Mouse (Mus musculus) right cerebral cortex, adult 2 months (tissue): ENCODE data around the gene Syt12.

Experiments
- DNase-seq, 2 experiments: peaks; one replicate each; pipeline ENCODE4 v3.0.0; 2021 to 2022; ENCODE audit warnings: low spot score in 2 of 2

Gene Syt12

GRCm38 (mm10) chr19:4477345-4478189, at the start of gene Syt12:
Gene Syt12, minus strand, starts transcription at chr19:4477447.
- DNase-seq: peak; percentile 68

DNA sequence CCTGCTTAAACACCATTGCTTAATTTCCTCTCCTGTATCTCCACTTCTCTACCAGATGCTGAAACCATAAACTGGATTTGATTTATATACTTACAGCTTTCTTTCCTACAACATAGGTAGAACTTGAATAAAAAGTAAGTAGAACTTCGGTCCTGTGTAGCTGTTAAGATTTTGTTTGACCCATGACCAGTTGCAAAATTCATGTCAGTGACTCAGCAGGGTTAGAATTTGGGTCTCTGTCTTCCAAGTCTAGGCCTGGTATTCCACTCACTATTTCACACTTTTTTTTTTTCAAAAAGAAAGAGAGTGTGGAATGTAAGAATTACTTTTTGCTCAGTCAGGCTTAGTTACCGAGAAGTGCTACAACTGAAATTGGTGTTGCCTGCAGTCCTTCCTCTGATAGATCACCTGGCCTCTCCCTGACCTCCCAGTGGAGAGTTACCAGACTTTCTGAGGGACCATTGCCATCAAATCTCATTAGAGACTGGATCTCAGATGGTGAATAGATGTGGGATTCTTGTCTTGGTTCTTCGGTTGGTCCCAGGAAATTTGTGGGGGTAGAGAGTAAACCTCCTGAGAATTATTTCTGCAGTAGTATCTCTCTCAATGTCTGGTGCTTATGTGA, 44.3 kb upstream of the Syt12 start:
- DNase-seq: no peak

GRCm38 (mm10) chr19:4517483-4517882, 40.2 kb upstream of the Syt12 start:
- no peak for DNase-seq

DNA sequence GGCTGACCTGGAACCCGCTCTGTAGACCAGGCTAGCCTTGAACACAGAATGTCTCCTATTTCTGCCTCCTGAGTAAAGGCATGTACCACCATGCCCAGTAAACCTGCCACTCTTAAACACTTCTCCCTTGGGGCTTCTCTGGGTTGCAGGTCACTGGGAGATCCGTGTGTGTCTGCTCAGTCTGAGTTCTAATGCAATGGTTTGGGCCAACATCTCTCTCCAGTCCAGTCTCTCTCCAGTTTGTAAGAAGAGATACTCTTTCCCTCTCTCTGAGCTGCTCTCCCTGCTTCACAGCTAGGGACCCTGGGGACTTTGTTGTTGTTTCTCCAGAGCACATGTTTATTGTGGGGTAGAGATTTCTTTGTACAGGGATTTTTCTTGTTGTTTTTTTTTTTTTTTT, 39.0 kb upstream of the Syt12 start:
- DNase-seq: no peak

- no peak for DNase-seq
These were observed 38.5 kb upstream of the Syt12 start for GRCm38 (mm10) chr19:4515746-4516145.

GRCm38 (mm10) chr19:4513236-4513858, 36.1 kb upstream of the Syt12 start:
- DNase-seq: no peak

DNA sequence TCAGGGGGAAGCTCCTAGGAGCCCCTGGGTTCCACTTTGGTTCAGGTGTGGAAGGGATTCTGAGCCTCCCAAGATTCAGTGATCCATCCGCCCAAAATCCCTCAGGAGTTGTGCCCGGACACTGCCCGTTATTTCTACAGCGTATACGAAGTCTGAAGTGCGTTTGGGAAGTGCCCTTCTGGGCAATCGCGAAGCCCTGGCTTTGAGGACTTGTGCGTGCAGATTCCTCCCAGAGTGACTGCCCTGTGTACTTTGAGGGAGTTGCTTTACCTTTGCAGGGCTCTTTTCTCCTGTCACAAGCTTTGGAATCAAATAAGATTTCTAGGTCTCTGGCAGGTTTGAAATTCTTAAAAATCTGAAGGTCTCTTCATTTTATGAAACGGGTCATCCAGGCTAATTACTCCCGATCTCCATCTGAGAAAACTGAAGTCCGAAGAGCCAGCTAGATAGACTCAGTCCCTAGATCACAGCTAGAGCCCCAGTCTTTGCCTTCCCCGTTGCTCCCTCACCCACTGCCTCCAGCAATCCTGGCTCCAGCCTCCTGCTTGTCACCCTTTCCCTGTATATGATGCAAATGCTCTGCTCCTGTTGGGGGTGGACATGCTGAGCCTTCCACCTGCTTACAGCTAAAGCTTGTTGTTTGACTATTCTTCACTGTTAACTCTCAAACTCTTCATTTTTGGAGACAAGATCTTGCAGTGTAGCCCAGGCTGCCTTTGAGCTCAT, 34.0 kb upstream of the Syt12 start:
- no peak for DNase-seq

GRCm38 (mm10) chr19:4509986-4510963, 33.0 kb upstream of the Syt12 start, which contains the start of gene Pcx:
Gene Pcx, plus strand, starts transcription at chr19:4510472.
- DNase-seq: peak; percentile 99

DNA sequence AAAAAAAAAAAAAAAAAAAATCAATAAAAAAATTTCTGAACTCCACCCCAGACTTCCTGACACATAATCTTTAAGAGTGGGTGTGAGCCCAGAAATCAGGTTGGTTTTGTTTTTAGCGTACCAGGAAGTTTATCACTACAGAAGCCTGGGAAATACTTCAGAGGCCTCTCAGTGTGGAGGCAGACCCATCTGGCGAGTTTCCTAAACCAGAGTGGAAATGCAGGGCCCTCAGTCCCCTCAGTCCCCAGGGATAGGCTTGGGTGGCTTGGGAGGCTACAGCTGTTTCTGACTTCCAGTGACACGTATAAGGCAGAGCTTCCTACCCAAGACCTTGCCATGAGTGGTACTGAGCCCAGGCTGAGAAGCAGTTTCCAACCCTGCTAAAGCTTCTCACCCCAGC, 30.5 kb upstream of the Syt12 start:
- no peak for DNase-seq

DNA sequence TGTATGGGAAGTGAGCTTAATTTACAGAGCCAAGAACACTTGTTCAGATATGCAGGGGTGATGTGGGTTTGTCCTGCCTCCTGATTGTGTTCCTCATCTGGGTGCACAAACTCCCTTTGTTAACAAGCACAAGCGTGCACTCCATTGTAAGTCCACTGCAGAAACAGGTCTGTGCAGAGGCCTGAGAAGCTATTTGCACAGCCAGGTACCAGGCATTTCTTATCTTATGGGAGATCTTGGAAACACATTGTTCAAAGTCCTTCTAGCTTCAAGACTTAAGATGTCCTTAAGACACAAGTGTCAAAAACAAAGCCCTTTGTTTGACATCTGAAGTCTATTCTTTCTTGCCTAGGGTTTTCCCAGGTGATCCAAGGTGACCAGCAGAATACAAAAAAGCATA, 27.6 kb upstream of the Syt12 start:
- DNase-seq: no peak

DNA sequence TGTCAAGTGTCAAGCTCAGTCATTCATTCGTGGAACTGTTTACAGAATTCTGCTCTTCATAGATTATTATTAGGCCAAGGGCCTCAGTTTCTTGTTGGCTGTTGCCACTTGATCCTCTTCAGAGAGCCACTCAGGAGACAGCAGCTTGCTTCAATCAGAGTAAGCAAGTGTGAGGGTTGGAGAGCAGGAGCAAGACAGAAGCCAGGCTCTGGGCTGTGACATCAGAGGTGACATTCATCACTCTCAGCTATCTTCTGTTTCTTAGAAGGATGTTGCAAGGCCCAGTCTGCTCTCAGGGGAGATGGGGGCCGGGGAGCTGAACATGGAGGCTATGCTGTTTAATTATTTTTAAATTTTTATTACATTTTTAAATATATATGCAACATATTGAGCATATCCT, 25.5 kb upstream of the Syt12 start:
- DNase-seq: no peak

DNA sequence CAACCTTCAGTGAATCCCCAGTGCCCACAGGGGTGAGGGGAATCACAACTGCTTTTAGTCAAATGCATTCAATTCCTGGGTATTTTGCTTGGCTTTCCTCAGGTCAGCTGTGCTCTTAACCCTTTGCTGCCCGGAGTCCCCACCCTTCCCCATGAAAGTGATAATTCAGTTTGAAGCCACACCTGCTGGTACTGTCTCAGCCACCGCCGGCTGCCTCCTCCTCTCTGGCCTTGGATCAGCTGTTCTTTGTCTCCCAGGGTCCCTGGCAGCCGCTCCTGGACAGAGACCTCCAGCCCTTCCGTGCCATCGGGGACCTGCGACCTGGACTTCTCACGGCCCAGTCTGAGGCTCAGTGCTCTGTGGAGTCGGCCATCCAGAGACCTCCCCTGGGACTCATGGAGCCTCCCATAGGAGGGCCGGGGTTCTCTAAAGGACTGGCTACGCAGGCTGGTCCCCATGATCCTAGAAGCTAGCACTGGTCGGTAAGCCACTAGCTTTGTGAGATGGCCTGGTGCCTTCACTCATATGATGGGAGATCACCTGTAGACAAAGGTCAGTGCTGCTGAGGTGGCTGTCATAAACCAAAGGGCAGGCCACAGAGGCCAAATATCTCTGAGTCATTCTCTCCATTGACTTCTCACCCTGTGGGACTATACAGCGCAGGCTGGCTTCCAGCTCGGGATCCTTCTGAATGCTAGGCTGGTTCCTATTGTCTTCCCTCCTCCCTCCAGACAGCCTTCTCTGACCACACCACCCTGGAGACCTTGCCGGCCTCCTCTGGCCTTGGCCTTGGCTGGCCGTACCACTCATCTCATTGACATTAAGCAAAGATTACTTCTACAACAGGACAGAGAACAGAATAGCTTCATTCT, 21.1 kb upstream of the Syt12 start, which contains the start of gene 2010003K11Rik:
TSS of gene 2010003K11Rik (minus strand) at position 522 of the 872 bp plus-strand sequence.
- no peak for DNase-seq

DNA sequence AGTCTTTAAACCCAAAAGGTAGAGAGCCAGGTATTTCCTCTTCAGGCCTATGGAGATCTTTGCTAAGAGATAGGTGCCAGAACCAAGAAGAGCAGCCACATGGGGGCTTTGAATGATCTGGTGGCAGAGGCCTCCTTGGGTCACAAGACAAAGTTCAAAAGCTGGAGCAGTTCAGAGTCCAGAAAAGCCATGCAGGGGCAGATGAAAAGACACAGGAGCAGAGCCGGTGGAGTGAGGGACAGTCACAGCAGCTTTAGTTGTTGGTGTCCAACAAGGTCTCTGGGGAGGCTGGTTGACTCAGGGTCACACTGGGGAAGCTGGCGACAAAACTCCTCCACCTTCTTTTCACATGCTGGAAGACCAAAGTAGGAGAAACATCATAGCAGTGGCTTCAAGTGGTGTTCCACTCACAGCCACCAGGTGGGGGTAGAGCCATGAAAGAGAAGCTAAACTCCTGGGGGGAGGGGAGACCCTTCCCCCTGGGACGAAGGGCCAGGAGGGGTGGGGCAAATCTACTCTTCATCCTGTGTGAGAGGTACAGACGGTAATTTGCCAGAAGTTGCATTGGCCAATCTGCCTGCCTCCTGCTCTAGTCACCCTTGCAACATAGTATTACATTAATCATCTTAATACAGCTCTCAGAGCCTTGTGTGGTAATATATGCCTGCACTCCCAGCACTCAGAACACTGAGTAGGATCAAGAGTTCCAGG, 20.2 kb upstream of the Syt12 start:
- peak; percentile 76 to 79 for DNase-seq

GRCm38 (mm10) chr19:4496535-4497262, 19.5 kb upstream of the Syt12 start:
- DNase-seq: no peak

DNA sequence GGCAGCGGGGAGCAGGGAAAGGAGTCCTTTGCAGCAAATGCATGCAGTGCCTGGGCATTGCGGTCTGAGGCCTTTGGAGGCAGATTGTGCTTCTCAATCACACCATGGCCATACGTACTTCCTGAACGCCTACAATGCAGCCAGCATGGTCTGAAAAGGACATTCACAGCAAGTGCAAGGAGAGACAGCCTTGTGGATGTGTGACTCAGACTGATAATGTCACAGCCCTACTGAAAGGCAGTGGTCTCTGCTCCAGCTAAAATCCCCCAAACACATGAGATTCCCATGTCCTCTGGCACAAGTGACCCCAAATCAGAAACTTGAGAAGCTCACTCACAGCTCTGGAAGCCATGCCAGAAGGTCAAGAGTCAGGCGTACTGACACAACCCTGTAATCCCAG, 18.6 kb upstream of the Syt12 start:
- no peak for DNase-seq

DNA sequence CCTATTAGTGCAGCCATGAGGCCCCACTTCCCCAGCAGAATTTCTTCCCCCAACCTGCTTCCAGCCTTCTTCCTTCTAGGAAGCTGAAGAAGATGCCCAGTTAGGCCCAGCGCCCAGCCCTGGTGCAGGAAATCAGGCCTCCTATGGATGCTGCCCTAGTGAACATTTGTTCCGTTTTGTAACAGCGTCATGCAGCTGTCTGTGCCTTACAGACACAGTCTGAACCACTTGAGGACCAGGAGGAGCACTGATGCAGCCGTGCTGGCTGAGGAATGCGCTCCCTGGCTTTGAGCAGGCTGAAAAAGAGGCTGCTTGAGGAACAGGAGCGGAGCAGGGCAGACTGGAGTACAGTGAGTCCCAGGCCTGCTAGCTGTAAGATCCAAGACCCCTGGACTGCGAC, 17.5 kb upstream of the Syt12 start:
- DNase-seq: no peak

DNA sequence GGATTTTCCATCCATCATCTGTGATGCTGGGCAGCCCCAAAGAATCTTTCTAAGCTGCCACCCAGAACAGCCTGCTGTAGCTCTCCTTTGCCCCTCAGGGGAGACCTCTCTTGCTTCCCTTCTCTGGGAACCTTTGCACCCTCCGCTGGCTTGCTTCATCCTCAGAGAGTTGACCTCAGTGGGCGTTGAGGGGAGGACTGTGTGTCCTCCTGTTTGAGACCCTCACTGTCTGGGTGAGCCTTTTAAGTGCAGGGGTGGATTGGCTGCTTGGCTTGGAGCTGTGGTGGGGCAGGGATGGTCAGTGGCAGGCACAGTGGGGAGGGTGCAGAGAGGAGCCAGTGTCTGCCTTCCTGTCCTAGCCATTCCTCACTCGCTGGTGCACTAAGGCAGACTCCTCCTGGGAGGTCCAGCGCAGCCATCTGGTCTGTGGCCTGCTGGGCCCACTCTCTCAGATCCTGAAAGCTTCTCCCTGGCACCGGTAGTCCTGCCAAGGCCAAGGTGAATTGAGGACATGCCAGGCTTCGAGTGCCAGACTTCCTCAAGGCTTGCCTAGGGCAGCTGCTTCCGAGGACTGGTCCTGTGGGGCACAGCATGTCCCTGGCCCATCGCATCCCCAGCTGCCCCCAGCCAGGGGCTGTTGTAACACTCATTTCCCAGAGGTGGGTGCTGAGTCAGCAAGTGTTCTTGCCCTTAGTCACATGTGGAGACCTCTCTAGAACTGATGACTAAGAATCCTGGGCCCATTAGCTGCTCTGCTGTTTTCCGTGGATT, 15.5 kb upstream of the Syt12 start:
- DNase-seq: peak in 1 of 2 experiments; percentile 32
